Mouse (Mus musculus) G1E (cell line): ENCODE measurements around the gene Iqck. TPM values are rescaled to one million over a fixed set of nuclear protein-coding genes. Genes with fewer than 3 reads are reported as not detected.

ENCODE experiments used
- ATAC-seq: 2 replicates; pipeline ENCODE4 v1.8.0; 2016; ENCODE audit warnings: mild to moderate bottlenecking; ENCODE audit not compliant: insufficient number of reproducible peaks, poor library complexity, low FRiP score, severe bottlenecking; ENCODE audit errors: extremely low read depth
- DNase-seq: peaks from one replicate; pipeline ENCODE4 v3.0.0; 2012; ENCODE audit warnings: low spot score
- H3K27me3 ChIP-seq: 2 replicates; pipeline ENCODE4 v1.6.1; 2012; ENCODE audit warnings: mild to moderate bottlenecking, low read length, inconsistent platforms; ENCODE audit not compliant: insufficient read depth
- H3K36me3 ChIP-seq: replicated peaks from 2 replicates; pipeline ENCODE3; 2012; ENCODE audit warnings: mild to moderate bottlenecking, inconsistent platforms
- H3K4me1 ChIP-seq: 2 replicates; pipeline ENCODE4 v1.6.1; 2012; ENCODE audit warnings: low read depth, low read length, inconsistent platforms, mixed read lengths; ENCODE audit not compliant: insufficient read depth
- H3K4me3 ChIP-seq: 2 replicates; pipeline ENCODE4 v1.5.1; 2012; ENCODE audit warnings: low read depth, mild to moderate bottlenecking, inconsistent platforms, low read length, moderate library complexity, mixed read lengths
- H3K9me3 ChIP-seq: replicated peaks from 2 replicates; pipeline ENCODE4 v1.6.1; 2012; ENCODE audit warnings: inconsistent platforms
- CTCF ChIP-seq: IDR thresholded peaks from 2 replicates; pipeline ENCODE4 v1.5.1; 2012; ENCODE audit warnings: low read depth, low read length, inconsistent platforms, mixed read lengths
- GATA1 ChIP-seq: IDR thresholded peaks from 2 replicates; pipeline ENCODE4 v1.6.1; 2012; ENCODE audit warnings: borderline replicate concordance, low read length, inconsistent platforms, mixed read lengths
- GATA2 ChIP-seq: IDR thresholded peaks from 2 replicates; pipeline ENCODE4 v1.6.1; 2012; ENCODE audit warnings: low read depth, low read length, inconsistent platforms, borderline replicate concordance
- POLR2AphosphoS5 ChIP-seq: IDR thresholded peaks from 2 replicates; pipeline ENCODE4 v1.6.1; 2012; ENCODE audit warnings: low read depth, low read length, inconsistent platforms; ENCODE audit not compliant: insufficient replicate concordance
- TAL1 ChIP-seq: conservative IDR thresholded peaks from 2 replicates; pipeline ENCODE4 v1.6.1; 2012; ENCODE audit warnings: low read depth, low read length, inconsistent platforms, mixed read lengths
- polyA plus RNA-seq: library from polyadenylated mRNA; stranded (reverse); fragments of >175 nt; gene quantifications from 2 replicates; pipeline ENCODE4 v1.2.3, GENCODE M21; 2012
- total RNA-seq, 2 experiments: library from RNA; stranded (forward) in 1 of 2; stranded (reverse) in 1 of 2; fragments of 200-1000 nt in 1 of 2; fragments of >200 nt in 1 of 2; fragmentation: Nextera tagmentation in 1 of 2; gene quantifications; 2 replicates each; pipeline ENCODE4 v1.2.3; 2014 to 2017

Gene Iqck
- total and polyA plus RNA-seq, 3 experiments, result 0.16 to 1.3 TPM; not detected in 1

GRCm38 (mm10) chr7:118999857-119000256 is 144.3 kb downstream of the Iqck start:
- ATAC-seq (no peak), DNase-seq (no peak)
- TF ChIP-seq CTCF (no peak), POLR2AphosphoS5 (no peak), GATA2 (no peak), GATA1 (no peak), TAL1 (no peak)
- Histone ChIP-seq H3K4me3 (no peak overlapping the region), H3K9me3 (peaks cover 2% of the 10 kb centered on the region; the same call in 1 of the 2 replicates), H3K4me1 (no peaks in the 10 kb centered on the region), H3K27me3 (peaks cover 12% of the 10 kb centered on the region; the same call in 1 of the 2 replicates), H3K36me3 (no peaks in the 10 kb centered on the region)

- DNase-seq (no peak), ATAC-seq (no peak)
- no peaks in the 10 kb centered on the region for H3K36me3 ChIP-seq
- H3K4me3 ChIP-seq, result no peak overlapping the region
- no peaks in the 10 kb centered on the region for H3K4me1 ChIP-seq
- TF ChIP-seq CTCF (no peak), POLR2AphosphoS5 (no peak), GATA2 (no peak), TAL1 (no peak), GATA1 (no peak)
- H3K27me3 ChIP-seq, result peaks cover 9% of the 10 kb centered on the region; the same call in 1 of the 2 replicates
- no peaks in the 10 kb centered on the region for H3K9me3 ChIP-seq
Observed at GRCm38 (mm10) chr7:119001965-119002364, 146.4 kb downstream of the Iqck start.

GRCm38 (mm10) chr7:119002501-119002900 is 146.9 kb downstream of the Iqck start:
- Histone ChIP-seq H3K27me3 (peaks cover 9% of the 10 kb centered on the region; the same call in 1 of the 2 replicates), H3K4me3 (no peak overlapping the region), H3K9me3 (no peaks in the 10 kb centered on the region), H3K4me1 (no peaks in the 10 kb centered on the region), H3K36me3 (no peaks in the 10 kb centered on the region)
- ATAC-seq, result no peak
- TF ChIP-seq CTCF (no peak), POLR2AphosphoS5 (no peak), GATA2 (no peak), GATA1 (no peak), TAL1 (no peak)
- DNase-seq, result no peak

GRCm38 (mm10) chr7:119010854-119011529 is 155.4 kb downstream of the Iqck start:
- Histone ChIP-seq H3K4me1 (no peaks in the 10 kb centered on the region), H3K9me3 (no peaks in the 10 kb centered on the region), H3K27me3 (no peaks in the 10 kb centered on the region; the same call in 1 of the 2 replicates), H3K4me3 (no peak overlapping the region), H3K36me3 (no peaks in the 10 kb centered on the region)
- TF ChIP-seq GATA1, result no peak
- TF ChIP-seq GATA2, result no peak
- TF ChIP-seq CTCF, result peak; percentile 68
- TF ChIP-seq TAL1, result no peak
- DNase-seq (no peak), ATAC-seq (no peak)

GRCm38 (mm10) chr7:119015736-119016135 is 160.2 kb downstream of the Iqck start:
- TF ChIP-seq GATA2, result no peak
- no peak for TF ChIP-seq TAL1
- H3K27me3 ChIP-seq, result no peaks in the 10 kb centered on the region; the same call in 1 of the 2 replicates

GRCm38 (mm10) chr7:119019537-119019936 is 164.0 kb downstream of the Iqck start:
- no peaks in the 10 kb centered on the region for H3K4me1 ChIP-seq
- no peaks in the 10 kb centered on the region for H3K36me3 ChIP-seq
- ATAC-seq (no peak), DNase-seq (no peak)
- no peaks in the 10 kb centered on the region for H3K27me3 ChIP-seq
- H3K4me3 ChIP-seq, result no peak overlapping the region
- TF ChIP-seq GATA2 (no peak), POLR2AphosphoS5 (no peak), CTCF (no peak), GATA1 (no peak), TAL1 (no peak)
- peaks cover 21% of the 10 kb centered on the region for H3K9me3 ChIP-seq

More at GRCm38 (mm10) chr7:119015736-119016135, 160.2 kb downstream of the Iqck start:
- ATAC-seq (no peak), DNase-seq (no peak)
- H3K9me3 ChIP-seq, result peaks cover 6% of the 10 kb centered on the region; the same call in 1 of the 2 replicates
- H3K4me1 ChIP-seq, result no peaks in the 10 kb centered on the region
- no peaks in the 10 kb centered on the region for H3K36me3 ChIP-seq
- no peak overlapping the region for H3K4me3 ChIP-seq

Other genes with a start within 250 kb of the Iqck start
- 31.2 and 51.1 TPM in 2 replicates for gene Gde1, start 150.0 kb upstream of the Iqck start, total RNA-seq (2014; fragmentation: Nextera tagmentation)
- gene Gde1, start 150.0 kb upstream of the Iqck start, total RNA-seq (2017), result 42.0 and 43.1 TPM in 2 replicates
- 19.8 and 23.1 TPM in 2 replicates for gene Gde1, start 150.0 kb upstream of the Iqck start, polyA plus RNA-seq
- gene Ccp110, start 143.2 kb upstream of the Iqck start, total RNA-seq (2014; fragmentation: Nextera tagmentation), result 22.7 and 23.7 TPM in 2 replicates
- gene Ccp110, start 143.2 kb upstream of the Iqck start, total RNA-seq (2017), result 19.4 and 25.5 TPM in 2 replicates
- gene Ccp110, start 143.2 kb upstream of the Iqck start, polyA plus RNA-seq, result 0.91 and 0.99 TPM in 2 replicates
- 47.6 and 76.5 TPM in 2 replicates for gene Vps35l, start 115.5 kb upstream of the Iqck start, total RNA-seq (2014; fragmentation: Nextera tagmentation)
- gene Vps35l, start 115.5 kb upstream of the Iqck start, total RNA-seq (2017), result 75.6 and 77.1 TPM in 2 replicates
- gene Vps35l, start 115.5 kb upstream of the Iqck start, polyA plus RNA-seq, result 10.4 and 30.1 TPM in 2 replicates
- 21.0 and 23.2 TPM in 2 replicates for gene Knop1, start 502 bp downstream of the Iqck start, total RNA-seq (2014; fragmentation: Nextera tagmentation)
- gene Knop1, start 502 bp downstream of the Iqck start, total RNA-seq (2017), result 29.6 and 39.1 TPM in 2 replicates
- 9.0 and 11.2 TPM in 2 replicates for gene Knop1, start 502 bp downstream of the Iqck start, polyA plus RNA-seq
- gene Gprc5b, start 139.5 kb downstream of the Iqck start, total RNA-seq (2014; fragmentation: Nextera tagmentation), result not detected in 2 replicates
- 0.16 TPM in 1 of 2 replicates, not detected in the other for gene Gprc5b, start 139.5 kb downstream of the Iqck start, total RNA-seq (2017)
- not detected in 2 replicates for gene Gprc5b, start 139.5 kb downstream of the Iqck start, polyA plus RNA-seq